Mouse (Mus musculus) ES-E14 (cell line): ENCODE measurements at regions not wholly inside any gene's neighbourhood (a gene's known extent, or its start where the extent isn't known, plus 50 kb on each side); places are given as distances from the start of the nearest gene placed in this dataset.

Experiments used
- CHD2 ChIP-seq: IDR thresholded peaks from 2 replicates; pipeline ENCODE4 v1.6.1; 2014; ENCODE audit warnings: mild to moderate bottlenecking, low read depth, low read length, inconsistent platforms
- HCFC1 ChIP-seq: IDR thresholded peaks from 2 replicates; pipeline ENCODE4 v1.6.1; 2012; ENCODE audit warnings: low read length, inconsistent platforms, borderline replicate concordance; ENCODE audit not compliant: insufficient read depth

DNA sequence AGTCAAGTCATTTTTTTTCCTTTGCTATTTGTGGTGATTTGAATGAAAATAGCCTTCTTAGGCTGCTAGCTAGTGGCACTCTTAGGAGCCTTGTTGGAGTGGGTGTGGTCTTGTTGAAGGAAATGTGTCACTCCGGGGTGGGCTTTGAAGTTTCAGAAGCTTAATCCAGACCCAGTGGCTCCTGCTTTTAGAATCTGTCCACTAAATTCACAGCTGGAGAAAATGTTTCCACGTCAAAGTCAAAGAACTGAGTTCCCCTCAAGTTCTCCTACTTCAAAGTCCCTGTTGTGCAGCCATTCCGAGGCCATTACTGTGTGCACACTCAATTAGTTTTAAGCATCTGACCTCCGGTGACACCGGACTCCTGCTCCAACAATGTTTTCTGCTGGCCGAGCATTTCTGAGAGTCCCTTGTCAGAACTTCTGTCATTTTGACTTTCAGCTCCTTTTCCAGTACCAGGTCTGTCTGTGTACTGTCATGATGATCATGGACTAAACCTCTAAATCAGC, 61.2 kb upstream of the Krtap11-1 start:
- no peak for TF ChIP-seq HCFC1
- TF ChIP-seq CHD2, result no peak
